Mouse (Mus musculus) intestine, embryonic 15.5 days (tissue): Measurements from ENCODE around the gene Erich4. TPM values are rescaled to one million over a fixed set of nuclear protein-coding genes. Genes with fewer than 3 reads are reported as not detected.
A peak's percentile ranks its signal among the peaks of the same experiment; 100 is the strongest.

Experiments
- ATAC-seq: fragments of 200-750 bp; cut with Nextera tagmentation; 2 replicates; pipeline ENCODE4 v1.8.0; 2017; ENCODE audit warnings: moderate TSS enrichment, moderate library complexity
- H3K27ac ChIP-seq: fragments of 300-500 bp; sonication (generic); 2 replicates; pipeline ENCODE4 v1.5.1; 2015; ENCODE audit warnings: mild to moderate bottlenecking, inconsistent platforms
- H3K27me3 ChIP-seq: fragments of 300-500 bp; sonication (generic); replicated peaks from 2 replicates; pipeline ENCODE4 v1.6.1; 2015; ENCODE audit warnings: inconsistent platforms
- H3K36me3 ChIP-seq: fragments of 300-500 bp; sonication (generic); 2 replicates; pipeline ENCODE4 v1.6.1; 2015; ENCODE audit warnings: inconsistent platforms
- H3K4me1 ChIP-seq: fragments of 300-500 bp; sonication (generic); replicated peaks from 2 replicates; pipeline ENCODE4 v1.6.1; 2015; ENCODE audit warnings: inconsistent platforms
- H3K4me2 ChIP-seq: fragments of 300-500 bp; sonication (generic); replicated peaks from 2 replicates; pipeline ENCODE4 v1.6.1; 2015; ENCODE audit warnings: mild to moderate bottlenecking, inconsistent platforms
- H3K4me3 ChIP-seq: fragments of 300-500 bp; sonication (generic); replicated peaks from 2 replicates; pipeline ENCODE4 v1.5.1; 2015; ENCODE audit warnings: inconsistent platforms
- H3K9ac ChIP-seq: fragments of 300-500 bp; sonication (generic); 2 replicates; pipeline ENCODE4 v1.6.1; 2015; ENCODE audit warnings: inconsistent platforms
- H3K9me3 ChIP-seq: fragments of 300-500 bp; sonication (generic); 2 replicates; pipeline ENCODE4 v1.6.1; 2016; ENCODE audit warnings: inconsistent platforms
- whole genome bisulfite sequencing: fragments of 180-500 bp; shearing (Covaris S2); methylation state at CpG from one replicate; pipeline ENCODE4 v1.1.7; 2015; 5-methylcytosine and 5-hydroxymethylcytosine counted together
- polyA plus RNA-seq: library from polyadenylated mRNA; unstranded; fragments of >200 nt; fragmentation: Nextera tagmentation; extraction: Ambion mirVana; gene quantifications from 2 replicates; pipeline ENCODE4 v1.2.1, GENCODE M21; 2015

Gene Erich4
- polyA plus RNA-seq = 13.3 and 19.0 TPM in 2 replicates

GRCm38 (mm10) chr7:25615706-25616011 is at the start of gene Erich4:
Gene Erich4 (minus strand): TSS chr7:25615892.
- H3K36me3 ChIP-seq = no peaks in the 10 kb centered on the region
- no peaks in the 10 kb centered on the region for H3K9me3 ChIP-seq
- peak within 1 kb of the TSS; percentile 36 for H3K4me2 ChIP-seq
- H3K4me1 ChIP-seq = peaks cover 11% of the 10 kb centered on the region; the same call in 1 of the 2 replicates
- 60% methylated on average over 5 of the region's 5 CpGs for WGBS
- H3K4me3 ChIP-seq = no peak within 1 kb of the TSS
- peak within 1 kb of the TSS; percentile 66 for H3K27ac ChIP-seq
- no peaks in the 10 kb centered on the region for H3K27me3 ChIP-seq
- peak; percentile 79 for ATAC-seq
- H3K9ac ChIP-seq = no peak within 1 kb of the TSS

- no peaks in the 10 kb centered on the region for H3K27me3 ChIP-seq
- H3K9me3 ChIP-seq = no peaks in the 10 kb centered on the region
- peak within 1 kb of the TSS; percentile 55 for H3K4me3 ChIP-seq
- peaks cover 10% of the 10 kb centered on the region; the same call in 1 of the 2 replicates for H3K4me1 ChIP-seq
- ATAC-seq = peak; percentile 100
- H3K36me3 ChIP-seq = no peaks in the 10 kb centered on the region
- peak within 1 kb of the TSS; percentile 57; the same call in 1 of the 2 replicates for H3K27ac ChIP-seq
- peak within 1 kb of the TSS; percentile 61 for H3K9ac ChIP-seq
- peak within 1 kb of the TSS; percentile 76 for H3K4me2 ChIP-seq
- under 1% methylated on average over 50 of the region's 50 CpGs for WGBS
Measured at GRCm38 (mm10) chr7:25658657-25659472, 43.2 kb upstream of the Erich4 start, which contains the start of the genes Bckdha and Exosc5. Gene Bckdha (minus strand): TSS chr7:25658981. Gene Exosc5 (plus strand): TSS chr7:25659164.

- Histone ChIP-seq H3K9me3 (no peaks in the 10 kb centered on the region), H3K9ac (peak overlapping the region; percentile 61), H3K27me3 (no peaks in the 10 kb centered on the region), H3K27ac (no peak overlapping the region), H3K4me1 (peaks cover 10% of the 10 kb centered on the region; the same call in 1 of the 2 replicates), H3K4me2 (peak overlapping the region; percentile 76), H3K4me3 (peak overlapping the region; percentile 55), H3K36me3 (no peaks in the 10 kb centered on the region)
- ATAC-seq = no peak
- 37% methylated on average over 10 of the region's 10 CpGs for WGBS
Measured at GRCm38 (mm10) chr7:25657785-25658184, 42.1 kb upstream of the Erich4 start.

GRCm38 (mm10) chr7:25655601-25656428 is 40.1 kb upstream of the Erich4 start:
- peaks cover 10% of the 10 kb centered on the region; the same call in 1 of the 2 replicates for H3K4me1 ChIP-seq
- H3K4me2 ChIP-seq = no peak overlapping the region
- H3K27ac ChIP-seq = no peak overlapping the region
- H3K9ac ChIP-seq = no peak overlapping the region
- no peak overlapping the region for H3K4me3 ChIP-seq
- no peaks in the 10 kb centered on the region for H3K27me3 ChIP-seq
- no peak for ATAC-seq
- WGBS = 70% methylated on average over 11 of the region's 11 CpGs
- H3K36me3 ChIP-seq = no peaks in the 10 kb centered on the region
- H3K9me3 ChIP-seq = no peaks in the 10 kb centered on the region

GRCm38 (mm10) chr7:25652244-25652759 is 36.6 kb upstream of the Erich4 start:
- 77% methylated on average over 12 of the region's 12 CpGs for WGBS

GRCm38 (mm10) chr7:25651281-25651680 is 35.6 kb upstream of the Erich4 start:
- Histone ChIP-seq H3K9ac (no peak overlapping the region), H3K36me3 (no peaks in the 10 kb centered on the region), H3K27me3 (no peaks in the 10 kb centered on the region), H3K4me3 (no peak overlapping the region), H3K9me3 (no peaks in the 10 kb centered on the region), H3K27ac (no peak overlapping the region), H3K4me2 (no peak overlapping the region), H3K4me1 (no peaks in the 10 kb centered on the region)
- WGBS = 89% methylated on average over 8 of the region's 8 CpGs
- no peak for ATAC-seq

More at GRCm38 (mm10) chr7:25652244-25652759, 36.6 kb upstream of the Erich4 start:
- H3K4me3 ChIP-seq = no peak overlapping the region
- no peaks in the 10 kb centered on the region for H3K36me3 ChIP-seq
- ATAC-seq = no peak
- H3K4me2 ChIP-seq = no peak overlapping the region
- no peak overlapping the region for H3K27ac ChIP-seq
- H3K9me3 ChIP-seq = no peaks in the 10 kb centered on the region
- H3K9ac ChIP-seq = no peak overlapping the region
- H3K27me3 ChIP-seq = no peaks in the 10 kb centered on the region
- H3K4me1 ChIP-seq = no peaks in the 10 kb centered on the region

GRCm38 (mm10) chr7:25649839-25650238 is 34.1 kb upstream of the Erich4 start:
- Histone ChIP-seq H3K4me2 (no peak overlapping the region), H3K4me3 (no peak overlapping the region), H3K27me3 (no peaks in the 10 kb centered on the region), H3K27ac (no peak overlapping the region), H3K9me3 (no peaks in the 10 kb centered on the region), H3K4me1 (no peaks in the 10 kb centered on the region), H3K9ac (no peak overlapping the region), H3K36me3 (no peaks in the 10 kb centered on the region)
- ATAC-seq = no peak
- 76% methylated on average over 5 of the region's 5 CpGs for WGBS

GRCm38 (mm10) chr7:25647574-25648123 is 32.0 kb upstream of the Erich4 start:
- no peak overlapping the region for H3K9ac ChIP-seq
- ATAC-seq = no peak
- H3K4me1 ChIP-seq = no peaks in the 10 kb centered on the region
- 53% methylated on average over 5 of the region's 5 CpGs for WGBS
- no peaks in the 10 kb centered on the region for H3K36me3 ChIP-seq
- H3K4me2 ChIP-seq = no peak overlapping the region
- no peak overlapping the region for H3K27ac ChIP-seq
- no peaks in the 10 kb centered on the region for H3K27me3 ChIP-seq
- H3K9me3 ChIP-seq = no peaks in the 10 kb centered on the region
- H3K4me3 ChIP-seq = no peak overlapping the region

- 70% methylated on average over 14 of the region's 14 CpGs for WGBS
- no peak for ATAC-seq
- H3K9ac ChIP-seq = no peak overlapping the region
- H3K4me3 ChIP-seq = no peak overlapping the region
- H3K27me3 ChIP-seq = no peaks in the 10 kb centered on the region
- H3K27ac ChIP-seq = no peak overlapping the region
- H3K4me1 ChIP-seq = no peaks in the 10 kb centered on the region
- no peaks in the 10 kb centered on the region for H3K36me3 ChIP-seq
- H3K4me2 ChIP-seq = no peak overlapping the region
- no peaks in the 10 kb centered on the region for H3K9me3 ChIP-seq
Measured at GRCm38 (mm10) chr7:25645074-25645473, 29.4 kb upstream of the Erich4 start.

- ATAC-seq = no peak
- H3K9ac ChIP-seq = no peak overlapping the region
- no peaks in the 10 kb centered on the region for H3K36me3 ChIP-seq
- no peaks in the 10 kb centered on the region for H3K4me1 ChIP-seq
- no peak overlapping the region for H3K4me2 ChIP-seq
- H3K27ac ChIP-seq = no peak overlapping the region
- H3K27me3 ChIP-seq = no peaks in the 10 kb centered on the region
- H3K4me3 ChIP-seq = no peak overlapping the region
- H3K9me3 ChIP-seq = no peaks in the 10 kb centered on the region
- 76% methylated on average over 4 of the region's 4 CpGs for WGBS
Measured at GRCm38 (mm10) chr7:25644631-25645030, 28.9 kb upstream of the Erich4 start.

- WGBS = 76% methylated on average over 10 of the region's 10 CpGs
- no peak for ATAC-seq
- no peak overlapping the region for H3K4me2 ChIP-seq
Measured at GRCm38 (mm10) chr7:25644136-25644535, 28.4 kb upstream of the Erich4 start.

GRCm38 (mm10) chr7:25639754-25640153 is 24.1 kb upstream of the Erich4 start:
- Histone ChIP-seq H3K4me3 (no peak overlapping the region), H3K4me1 (no peaks in the 10 kb centered on the region), H3K9ac (no peak overlapping the region), H3K27me3 (no peaks in the 10 kb centered on the region), H3K4me2 (no peak overlapping the region), H3K9me3 (no peaks in the 10 kb centered on the region), H3K36me3 (0 out of 2 replicates have a peak, but pooled peaks cover 2% of the 10 kb centered on the region), H3K27ac (no peak overlapping the region)
- no peak for ATAC-seq
- 88% methylated on average over 4 of the region's 4 CpGs for WGBS

More at GRCm38 (mm10) chr7:25644136-25644535, 28.4 kb upstream of the Erich4 start:
- Histone ChIP-seq H3K9me3 (no peaks in the 10 kb centered on the region), H3K4me3 (no peak overlapping the region), H3K4me1 (no peaks in the 10 kb centered on the region), H3K27ac (no peak overlapping the region), H3K9ac (no peak overlapping the region), H3K27me3 (no peaks in the 10 kb centered on the region), H3K36me3 (no peaks in the 10 kb centered on the region)
